Mouse (Mus musculus): Measurements from ENCODE around the gene Auts2. TPM values are rescaled to one million over a fixed set of nuclear protein-coding genes. Genes with fewer than 3 reads are reported as not detected.

The Auts2 gene
- polyA plus RNA-seq, 1 experiment from 2014 or later, result 4.4 TPM

GRCm38 (mm10) chr5:131578737-131579136, 964.4 kb downstream of the Auts2 start:
- 82% methylated on average over 9 of the region's 9 CpGs for WGBS
- H3K27me3 ChIP-seq (replicated peaks; ENCODE audit: insufficient read depth, low read length), result no peaks in the 10 kb centered on the region
- no peak overlapping the region for H3K27ac ChIP-seq (ENCODE audit: low read length)
- DNase-seq (ENCODE audit: low spot score), result no peak
- no peaks in the 10 kb centered on the region for H3K9me3 ChIP-seq (ENCODE audit: low read length)
- ATAC-seq, result no peak
- no peaks in the 10 kb centered on the region for H3K36me3 ChIP-seq (ENCODE audit: insufficient read depth, low read length)
- no peak for TF ChIP-seq EP300 (IDR thresholded peaks at IDR 0.05)
- TF ChIP-seq CTCF (IDR thresholded peaks at IDR 0.05), result no peak
- H3K4me3 ChIP-seq (ENCODE audit: low read depth, low read length), result no peak overlapping the region
- H3K9ac ChIP-seq (replicated peaks; ENCODE audit: low read depth), result no peak overlapping the region
- no peak overlapping the region for H3K4me2 ChIP-seq (replicated peaks; ENCODE audit: low read depth, low read length)
- no peaks in the 10 kb centered on the region for H3K4me1 ChIP-seq (ENCODE audit: insufficient read depth, low read depth, low read length)

DNA sequence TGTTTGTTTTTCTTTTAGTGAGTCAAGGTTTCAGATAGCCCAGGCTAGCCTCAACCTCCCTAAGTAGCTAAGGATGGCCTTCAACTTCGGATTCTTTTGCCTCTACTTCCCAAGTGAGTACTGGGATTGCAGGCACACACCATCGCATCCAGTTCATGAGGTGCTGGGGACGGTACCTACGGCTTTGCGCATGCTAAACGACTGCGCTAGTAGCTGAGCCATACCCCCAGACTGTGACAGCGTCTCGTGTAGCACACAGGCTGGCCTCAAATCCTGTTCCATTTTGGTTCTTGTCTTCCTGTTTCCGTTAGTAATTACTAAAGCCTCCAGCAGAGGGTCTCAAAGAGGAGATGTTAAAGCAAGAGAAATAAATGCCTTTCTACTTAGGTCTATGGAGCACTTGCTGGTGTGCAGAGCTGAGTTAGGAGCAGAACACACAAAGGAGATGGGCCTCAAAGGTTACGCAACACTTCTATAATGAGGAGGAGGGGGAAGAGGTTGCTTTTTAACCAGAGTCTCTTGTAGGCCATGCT, 967.3 kb downstream of the Auts2 start:
- peak; percentile 42; the same call in 1 of the 2 replicates for TF ChIP-seq CTCF (IDR thresholded peaks at IDR 0.05)
- no peak for TF ChIP-seq EP300 (IDR thresholded peaks at IDR 0.05)
- Histone ChIP-seq H3K4me1 (ENCODE audit: insufficient read depth, low read depth, low read length) (no peaks in the 10 kb centered on the region), H3K4me2 (replicated peaks; ENCODE audit: low read depth, low read length) (no peak overlapping the region), H3K27ac (ENCODE audit: low read length) (no peak overlapping the region), H3K27me3 (replicated peaks; ENCODE audit: insufficient read depth, low read length) (no peaks in the 10 kb centered on the region), H3K4me3 (ENCODE audit: low read depth, low read length) (no peak overlapping the region), H3K36me3 (ENCODE audit: insufficient read depth, low read length) (no peaks in the 10 kb centered on the region), H3K9ac (replicated peaks; ENCODE audit: low read depth) (no peak overlapping the region), H3K9me3 (ENCODE audit: low read length) (no peaks in the 10 kb centered on the region)
- WGBS, result 75% methylated on average over 11 of the region's 11 CpGs
- DNase-seq (ENCODE audit: low spot score) (no peak), ATAC-seq (no peak)

GRCm38 (mm10) chr5:131575086-131575514, 968.0 kb downstream of the Auts2 start:
- no peak overlapping the region for H3K27ac ChIP-seq (ENCODE audit: low read length)
- H3K36me3 ChIP-seq (ENCODE audit: insufficient read depth, low read length), result no peaks in the 10 kb centered on the region
- no peaks in the 10 kb centered on the region for H3K4me1 ChIP-seq (ENCODE audit: insufficient read depth, low read depth, low read length)
- DNase-seq (ENCODE audit: low spot score) (no peak), ATAC-seq (no peak)
- H3K4me2 ChIP-seq (replicated peaks; ENCODE audit: low read depth, low read length), result no peak overlapping the region
- H3K27me3 ChIP-seq (replicated peaks; ENCODE audit: insufficient read depth, low read length), result no peaks in the 10 kb centered on the region
- no peaks in the 10 kb centered on the region for H3K9me3 ChIP-seq (ENCODE audit: low read length)
- 64% methylated on average over 5 of the region's 5 CpGs for WGBS
- H3K4me3 ChIP-seq (ENCODE audit: low read depth, low read length), result no peak overlapping the region
- TF ChIP-seq EP300 (IDR thresholded peaks at IDR 0.05) (no peak), CTCF (IDR thresholded peaks at IDR 0.05) (no peak)
- no peak overlapping the region for H3K9ac ChIP-seq (replicated peaks; ENCODE audit: low read depth)

DNA sequence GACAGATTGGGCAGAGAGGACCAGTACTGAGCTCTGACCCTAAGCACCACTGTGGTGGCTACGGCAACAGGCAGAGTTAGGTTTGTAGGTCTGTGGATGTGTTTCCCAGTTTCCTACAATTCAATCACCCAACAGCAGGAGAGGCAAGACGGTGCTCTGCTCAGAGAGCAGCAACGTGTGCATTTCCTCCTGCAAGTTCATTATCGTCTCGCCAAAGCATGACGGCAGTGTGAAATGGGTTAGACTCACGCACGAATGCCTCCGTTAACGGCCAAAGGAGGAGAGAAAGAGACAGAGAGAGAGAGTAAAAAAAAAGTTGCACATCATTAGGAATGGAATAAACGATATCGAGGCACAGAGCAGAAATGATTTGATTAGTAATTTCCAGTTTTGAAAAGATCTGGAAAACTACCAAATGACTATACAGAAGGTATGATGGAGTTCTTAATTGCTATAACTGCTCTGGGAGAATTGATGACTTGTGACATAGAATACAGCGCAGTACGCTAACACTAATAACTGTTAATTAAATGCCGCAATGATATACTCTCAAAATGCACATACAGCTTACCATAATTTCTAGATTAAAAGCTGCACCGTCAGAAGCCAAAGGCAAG, 968.6 kb downstream of the Auts2 start:
- ATAC-seq, result no peak
- H3K36me3 ChIP-seq (ENCODE audit: insufficient read depth, low read length), result no peaks in the 10 kb centered on the region
- no peaks in the 10 kb centered on the region for H3K9me3 ChIP-seq (ENCODE audit: low read length)
- no peak overlapping the region for H3K9ac ChIP-seq (replicated peaks; ENCODE audit: low read depth)
- TF ChIP-seq CTCF (IDR thresholded peaks at IDR 0.05) (no peak), EP300 (IDR thresholded peaks at IDR 0.05) (no peak)
- no peak overlapping the region for H3K27ac ChIP-seq (ENCODE audit: low read length)
- no peak overlapping the region for H3K4me2 ChIP-seq (replicated peaks; ENCODE audit: low read depth, low read length)
- WGBS, result 89% methylated on average over 16 of the region's 16 CpGs
- H3K4me3 ChIP-seq (ENCODE audit: low read depth, low read length), result no peak overlapping the region
- no peaks in the 10 kb centered on the region for H3K4me1 ChIP-seq (ENCODE audit: insufficient read depth, low read depth, low read length)
- DNase-seq (ENCODE audit: low spot score), result no peak
- no peaks in the 10 kb centered on the region for H3K27me3 ChIP-seq (replicated peaks; ENCODE audit: insufficient read depth, low read length)

DNA sequence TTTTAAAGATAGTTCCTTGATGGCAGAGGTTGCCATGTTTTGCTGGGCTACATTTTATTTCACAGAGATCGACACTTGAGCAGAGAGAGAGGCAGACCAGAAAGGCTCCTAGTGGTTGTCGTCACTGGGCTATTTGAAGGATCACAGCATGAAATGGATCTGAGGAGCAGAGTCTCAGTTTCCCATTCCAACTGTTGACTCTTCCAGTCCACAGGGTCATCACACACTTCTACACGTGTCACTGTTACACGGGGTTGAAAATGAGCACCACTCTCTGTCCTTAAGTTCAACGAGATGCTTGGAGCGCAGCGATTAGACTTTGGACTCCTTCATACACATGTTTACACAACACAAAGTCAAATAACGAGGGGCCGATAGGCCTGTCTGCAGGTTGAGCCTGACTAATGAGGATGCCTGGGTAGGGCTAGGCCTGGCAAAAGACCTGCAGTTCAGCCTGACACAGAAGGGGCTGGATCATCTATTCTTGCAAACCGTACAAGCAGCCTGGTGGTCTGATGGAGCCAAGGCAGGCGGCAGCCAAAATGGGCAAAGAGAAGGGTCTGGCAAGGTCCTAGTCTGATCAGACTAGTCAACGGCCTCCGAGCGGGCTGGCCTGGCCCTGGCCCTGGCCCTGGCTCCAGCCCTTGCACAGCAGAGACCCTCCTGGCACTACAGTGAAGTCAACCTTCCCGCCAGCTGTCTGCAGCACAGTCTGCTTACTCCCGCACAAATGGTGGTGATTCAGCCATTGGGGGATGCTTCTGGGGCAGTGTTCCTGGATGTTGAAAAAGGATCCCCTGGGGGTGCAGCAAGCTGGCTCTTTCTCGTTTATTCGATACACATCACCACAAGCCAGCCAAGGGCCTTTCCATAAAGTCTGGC, 969.6 kb downstream of the Auts2 start:
- Histone ChIP-seq H3K27ac (ENCODE audit: low read length) (no peak overlapping the region), H3K9me3 (ENCODE audit: low read length) (no peaks in the 10 kb centered on the region), H3K9ac (replicated peaks; ENCODE audit: low read depth) (no peak overlapping the region), H3K4me3 (ENCODE audit: low read depth, low read length) (no peak overlapping the region), H3K4me2 (replicated peaks; ENCODE audit: low read depth, low read length) (no peak overlapping the region), H3K36me3 (ENCODE audit: insufficient read depth, low read length) (no peaks in the 10 kb centered on the region), H3K4me1 (ENCODE audit: insufficient read depth, low read depth, low read length) (no peaks in the 10 kb centered on the region), H3K27me3 (replicated peaks; ENCODE audit: insufficient read depth, low read length) (no peaks in the 10 kb centered on the region)
- DNase-seq (ENCODE audit: low spot score), result no peak
- TF ChIP-seq EP300 (IDR thresholded peaks at IDR 0.05), result no peak
- TF ChIP-seq CTCF (IDR thresholded peaks at IDR 0.05), result no peak
- no peak for ATAC-seq
- whole genome bisulfite sequencing, result 74% methylated on average over 18 of the region's 18 CpGs

GRCm38 (mm10) chr5:131566032-131566431, 977.1 kb downstream of the Auts2 start:
- Histone ChIP-seq H3K4me3 (ENCODE audit: low read depth, low read length) (no peak overlapping the region), H3K36me3 (ENCODE audit: insufficient read depth, low read length) (no peaks in the 10 kb centered on the region), H3K27me3 (replicated peaks; ENCODE audit: insufficient read depth, low read length) (no peaks in the 10 kb centered on the region), H3K27ac (ENCODE audit: low read length) (no peak overlapping the region), H3K4me2 (replicated peaks; ENCODE audit: low read depth, low read length) (no peak overlapping the region), H3K9me3 (ENCODE audit: low read length) (no peaks in the 10 kb centered on the region), H3K4me1 (ENCODE audit: insufficient read depth, low read depth, low read length) (no peaks in the 10 kb centered on the region), H3K9ac (replicated peaks; ENCODE audit: low read depth) (no peak overlapping the region)
- no peak for TF ChIP-seq EP300 (IDR thresholded peaks at IDR 0.05)
- TF ChIP-seq CTCF (IDR thresholded peaks at IDR 0.05), result no peak
- 84% methylated on average over 6 of the region's 6 CpGs for WGBS
- no peak for DNase-seq (ENCODE audit: low spot score)
- no peak for ATAC-seq

All from lung, postnatal 0 days (tissue).